Mouse (Mus musculus) CH12.LX (cell line): Measurements from ENCODE around the gene Mlip. TPM values are rescaled to one million over a fixed set of nuclear protein-coding genes. Genes with fewer than 3 reads are reported as not detected.

Experiments
- DNase-seq: peaks from one replicate; pipeline ENCODE4 v3.0.0-alpha.2; 2013; ENCODE audit errors: extremely low read depth
- H3K27ac ChIP-seq: 2 replicates; pipeline ENCODE4 v1.5.1; 2012; ENCODE audit warnings: low read depth, mild to moderate bottlenecking, control low read depth, moderate library complexity; ENCODE audit not compliant: insufficient read depth
- H3K27me3 ChIP-seq: replicated peaks from 2 replicates; pipeline ENCODE3; 2012; ENCODE audit warnings: inconsistent platforms
- H3K36me3 ChIP-seq, 2 experiments: replicated peaks in 1 of 2; 2 replicates each; pipeline versions ENCODE3 to v1.6.1; 2012; ENCODE audit warnings: inconsistent platforms in 1 of 2, low read length in 1 of 2, mild to moderate bottlenecking in 1 of 2, mixed read lengths in 1 of 2, moderate library complexity in 1 of 2; ENCODE audit not compliant: control insufficient read depth in 1 of 2, insufficient read depth in 1 of 2
- H3K4me1 ChIP-seq, 2 experiments: 2 replicates each; pipeline ENCODE4 v1.6.1; 2012; ENCODE audit warnings: inconsistent platforms in 1 of 2, moderate library complexity in 1 of 2; ENCODE audit not compliant: insufficient read depth in 2 of 2, control insufficient read depth in 1 of 2
- H3K4me2 ChIP-seq: 2 replicates; pipeline ENCODE4 v1.6.1; 2012; ENCODE audit warnings: low read depth, mild to moderate bottlenecking, control low read depth; ENCODE audit not compliant: poor library complexity, insufficient read depth, severe bottlenecking
- H3K4me3 ChIP-seq, 3 experiments: fragments of 150-350 bp in 1 of 3; sonication (generic) in 1 of 3; replicated peaks in 1 of 3; 2 replicates each; pipeline versions ENCODE3 to v1.5.1; 2011 to 2012; ENCODE audit warnings: low read depth in 2 of 3, low read length in 2 of 3, mild to moderate bottlenecking in 2 of 3, moderate library complexity in 2 of 3, control low read depth in 1 of 3, improper control_type of control experiment in 1 of 3, inconsistent platforms in 1 of 3, mixed read lengths in 1 of 3; ENCODE audit not compliant: poor library complexity in 1 of 3
- H3K79me2 ChIP-seq: replicated peaks from 2 replicates; pipeline ENCODE4 v1.6.1; 2012; ENCODE audit warnings: mild to moderate bottlenecking, moderate library complexity; ENCODE audit not compliant: control insufficient read depth, poor library complexity, insufficient read depth, severe bottlenecking; ENCODE audit errors: extremely low read depth
- H3K9ac ChIP-seq: 2 replicates; pipeline ENCODE4 v1.6.1; 2012; ENCODE audit warnings: low read depth, mild to moderate bottlenecking, control low read depth, moderate library complexity; ENCODE audit not compliant: insufficient read depth
- H3K9me3 ChIP-seq: replicated peaks from 2 replicates; pipeline ENCODE3; 2012; ENCODE audit warnings: low read length, inconsistent platforms, mixed read lengths
- CHD2 ChIP-seq: IDR thresholded peaks from 2 replicates; pipeline ENCODE4 v1.6.1; 2011; ENCODE audit warnings: low read length, improper control_type of control experiment
- E2F4 ChIP-seq: IDR thresholded peaks from 2 replicates; pipeline ENCODE4 v1.6.1; 2011; ENCODE audit warnings: low read depth, low read length, improper control_type of control experiment; ENCODE audit not compliant: insufficient replicate concordance
- ELF1 ChIP-seq: IDR thresholded peaks from 2 replicates; pipeline ENCODE4 v1.6.1; 2014; ENCODE audit warnings: low read depth, mild to moderate bottlenecking, inconsistent platforms, low read length, improper control_type of control experiment
- EP300 ChIP-seq: IDR thresholded peaks from 2 replicates; pipeline ENCODE4 v1.6.1; 2011; ENCODE audit warnings: low read length, improper control_type of control experiment
- ETS1 ChIP-seq: conservative IDR thresholded peaks from 2 replicates; pipeline ENCODE4 v1.6.1; 2012; ENCODE audit warnings: low read depth, mild to moderate bottlenecking, inconsistent platforms, low read length, improper control_type of control experiment, moderate library complexity
- GABPA ChIP-seq: IDR thresholded peaks from 2 replicates; pipeline ENCODE4 v1.6.1; 2012; ENCODE audit warnings: low read depth, low read length, improper control_type of control experiment, inconsistent platforms; ENCODE audit not compliant: insufficient replicate concordance
- JUND ChIP-seq: conservative IDR thresholded peaks from 2 replicates; pipeline ENCODE4 v1.6.1; 2011; ENCODE audit warnings: low read depth, low read length, improper control_type of control experiment
- MAFK ChIP-seq: IDR thresholded peaks from 2 replicates; pipeline ENCODE4 v1.6.1; 2011; ENCODE audit warnings: low read length, improper control_type of control experiment; ENCODE audit not compliant: insufficient replicate concordance
- MXI1 ChIP-seq: IDR thresholded peaks from 2 replicates; pipeline ENCODE4 v1.6.1; 2011; ENCODE audit warnings: mild to moderate bottlenecking, low read depth, low read length, improper control_type of control experiment
- MYC ChIP-seq: IDR thresholded peaks from 2 replicates; pipeline ENCODE4 v1.6.1; 2011; ENCODE audit warnings: low read depth, mild to moderate bottlenecking, improper control_type of control experiment, low read length
- NELFE ChIP-seq: IDR thresholded peaks from 2 replicates; pipeline ENCODE4 v1.6.1; 2011; ENCODE audit warnings: low read depth, low read length, improper control_type of control experiment
- NRF1 ChIP-seq: IDR thresholded peaks from 2 replicates; pipeline ENCODE4 v1.6.1; 2014; ENCODE audit warnings: low read depth, mild to moderate bottlenecking, inconsistent platforms, low read length, improper control_type of control experiment, moderate library complexity
- POLR2A ChIP-seq: IDR thresholded peaks from 2 replicates; pipeline ENCODE4 v1.6.1; 2011; ENCODE audit warnings: low read depth, mild to moderate bottlenecking, improper control_type of control experiment, low read length
- POLR2AphosphoS2 ChIP-seq: IDR thresholded peaks from 2 replicates; pipeline ENCODE4 v1.6.1; 2011; ENCODE audit warnings: low read depth, low read length, improper control_type of control experiment
- RAD21 ChIP-seq: IDR thresholded peaks from 2 replicates; pipeline ENCODE4 v1.6.1; 2011; ENCODE audit warnings: low read depth, mild to moderate bottlenecking, low read length, improper control_type of control experiment, moderate library complexity
- SMC3 ChIP-seq: IDR thresholded peaks from 2 replicates; pipeline ENCODE4 v1.6.1; 2011; ENCODE audit warnings: low read depth, low read length, improper control_type of control experiment
- TBP ChIP-seq: conservative IDR thresholded peaks from 2 replicates; pipeline ENCODE4 v1.6.1; 2011; ENCODE audit warnings: low read depth, low read length, improper control_type of control experiment
- UBTF ChIP-seq: IDR thresholded peaks from 2 replicates; pipeline ENCODE4 v1.6.1; 2012; ENCODE audit warnings: low read depth, mild to moderate bottlenecking, inconsistent platforms, low read length, improper control_type of control experiment, moderate library complexity
- USF2 ChIP-seq: conservative IDR thresholded peaks from 2 replicates; pipeline ENCODE4 v1.6.1; 2011; ENCODE audit warnings: low read depth, low read length, improper control_type of control experiment
- ZC3H11A ChIP-seq: IDR thresholded peaks from 2 replicates; pipeline ENCODE4 v1.6.1; 2012; ENCODE audit warnings: low read depth, mild to moderate bottlenecking, inconsistent platforms, low read length, improper control_type of control experiment
- ZKSCAN1 ChIP-seq: IDR thresholded peaks from 2 replicates; pipeline ENCODE4 v1.6.1; 2012; ENCODE audit warnings: low read depth, inconsistent platforms, low read length, improper control_type of control experiment, borderline replicate concordance
- ZMIZ1 ChIP-seq: IDR thresholded peaks from 2 replicates; pipeline ENCODE4 v1.6.1; 2012; ENCODE audit warnings: low read depth, mild to moderate bottlenecking, inconsistent platforms, low read length, improper control_type of control experiment
- dilution Hi-C: fragments of 300-500 bp; cut with MboI; formaldehyde crosslinking; loops from 2 replicates; pipeline ENCODE4 v1.14.3; 2020; ENCODE audit warnings: low sequenced_read_pairs; ENCODE audit not compliant: extremely low pct_unique_long_range_greater_than_20kb, extremely low pct_ligation_motif_present
- in situ Hi-C: fragments of 300-500 bp; cut with MboI; formaldehyde crosslinking; loops from 3 replicates; pipeline ENCODE4 v1.14.3; 2019; ENCODE audit warnings: low sequenced_read_pairs, low pct_ligation_motif_present, low pct_unique_long_range_greater_than_20kb, mixed read lengths
- polyA plus RNA-seq: library from polyadenylated mRNA; unstranded; fragments of >175 nt; gene quantifications from 2 replicates; pipeline ENCODE4 v1.2.1, GENCODE M21; 2012; ENCODE audit warnings: low read depth; ENCODE audit not compliant: insufficient read length
- total RNA-seq, 2 experiments: library from RNA; depleted of rRNA; stranded (reverse); fragments of 300-350 nt in 1 of 2; fragments of >200 nt in 1 of 2; gene quantifications; 2 replicates each; pipeline ENCODE4 v1.2.3; 2012 to 2014

Mlip gene
- total and polyA plus RNA-seq, 3 experiments = not detected

DNA sequence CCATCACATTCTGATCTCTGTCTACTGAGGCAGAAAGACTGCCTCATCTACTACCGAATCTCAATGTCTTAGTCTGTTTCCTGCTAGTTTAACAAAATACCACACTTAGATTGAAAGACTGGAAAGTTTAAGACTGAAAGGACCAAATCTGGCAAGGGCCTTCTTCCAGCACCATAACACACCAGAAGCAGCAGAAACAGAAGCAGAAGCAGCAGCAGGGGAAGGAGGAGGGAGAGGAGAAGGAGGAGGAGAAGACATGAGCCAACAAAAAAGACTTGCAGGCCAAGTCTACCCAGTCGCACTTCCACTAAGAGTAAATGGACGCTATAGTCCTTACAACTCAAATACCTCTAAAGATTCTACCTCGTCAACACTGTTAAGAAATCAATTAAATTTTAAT, 80.0 kb downstream of the Mlip start:
- no peak for DNase-seq
- H3K4me1 ChIP-seq = no peaks in the 10 kb centered on the region
- no peaks in the 10 kb centered on the region for H3K27me3 ChIP-seq
- H3K27ac ChIP-seq = no peak overlapping the region
- H3K79me2 ChIP-seq = no peaks in the 10 kb centered on the region
- no peak for TF ChIP-seq NRF1
- no peak for TF ChIP-seq JUND
- TF ChIP-seq ELF1 = no peak
- no peak for TF ChIP-seq ZKSCAN1
- no peak for TF ChIP-seq GABPA
- no peak for TF ChIP-seq USF2
- no peak for TF ChIP-seq ZC3H11A
- no peak for TF ChIP-seq NELFE
- no peak for TF ChIP-seq SMC3
- TF ChIP-seq EP300 = no peak
- no peak for TF ChIP-seq E2F4
- no peak for TF ChIP-seq CHD2
- no peak for TF ChIP-seq ZMIZ1
- no peak for TF ChIP-seq UBTF
- TF ChIP-seq ETS1 = no peak
- TF ChIP-seq, all 38 proteins: peak for 0
- Histone ChIP-seq H3K4me3 (no peak overlapping the region), H3K36me3 (no peaks in the 10 kb centered on the region), H3K4me2 (no peak overlapping the region), H3K9me3 (no peaks in the 10 kb centered on the region), H3K9ac (no peak overlapping the region)
- dilution Hi-C loops (no loop called here), in situ Hi-C loops (no loop called here)

DNA sequence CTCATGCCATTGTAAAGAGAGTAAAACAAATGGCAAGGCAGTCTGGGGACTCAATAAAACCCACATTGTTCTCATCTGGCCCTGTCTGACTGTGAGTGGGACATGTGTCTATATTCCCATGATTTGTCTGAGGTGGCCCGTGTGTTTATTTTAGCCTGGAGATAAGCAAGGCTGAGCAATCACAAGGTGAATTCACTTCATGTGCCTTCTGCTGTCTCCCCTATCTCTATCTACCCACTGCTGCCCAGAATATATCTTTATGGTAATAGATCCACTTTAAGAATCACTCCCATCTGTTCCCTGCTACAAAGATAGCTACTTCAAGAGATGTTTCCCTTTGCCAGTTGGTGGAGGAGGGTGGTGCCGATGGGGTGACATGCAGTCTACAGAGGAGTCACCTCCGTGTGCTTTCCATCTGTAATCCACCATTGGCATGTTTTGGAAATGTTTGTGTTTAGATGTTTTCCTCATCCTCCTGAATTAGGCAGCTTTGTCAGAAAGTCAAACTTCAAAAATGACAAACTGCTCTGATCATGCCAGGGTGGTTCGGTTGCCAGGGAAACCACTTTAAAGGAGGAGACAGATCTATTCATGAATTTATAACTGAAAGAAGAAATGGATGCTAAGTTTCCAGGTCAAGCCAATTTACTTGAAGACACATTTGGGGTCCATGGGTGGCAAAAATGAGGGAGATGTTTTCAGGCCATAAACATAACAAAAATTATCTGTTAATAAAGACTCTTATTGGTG, 87.3 kb downstream of the Mlip start:
- no peak for TF ChIP-seq MXI1
- TF ChIP-seq SMC3 = no peak
- TF ChIP-seq EP300 = no peak
- TF ChIP-seq TBP = no peak
- no peak for TF ChIP-seq POLR2AphosphoS2
- TF ChIP-seq MYC = no peak
- no peak for TF ChIP-seq ETS1
- TF ChIP-seq POLR2A = no peak
- TF ChIP-seq NELFE = no peak
- TF ChIP-seq MAFK = no peak
- TF ChIP-seq RAD21 = no peak
- H3K27me3 ChIP-seq = no peaks in the 10 kb centered on the region
- no peaks in the 10 kb centered on the region for H3K79me2 ChIP-seq
- H3K4me1 ChIP-seq = no peaks in the 10 kb centered on the region
- no peaks in the 10 kb centered on the region for H3K9me3 ChIP-seq
- H3K4me2 ChIP-seq = no peak overlapping the region
- in situ Hi-C loops = no loop called here
- no peaks in the 10 kb centered on the region for H3K36me3 ChIP-seq
- H3K4me3 ChIP-seq = no peak overlapping the region
- dilution Hi-C loops = no loop called here
- H3K9ac ChIP-seq = no peak overlapping the region
- H3K27ac ChIP-seq = no peak overlapping the region
- no peak for DNase-seq
